Mouse (Mus musculus) myocyte (in vitro differentiated cells): Measurements from ENCODE around the gene Adra2b. TPM values are rescaled to one million over a fixed set of nuclear protein-coding genes. Genes with fewer than 3 reads are reported as not detected.
A peak's percentile ranks its signal among the peaks of the same experiment; 100 is the strongest.

ENCODE experiments used
- H3K27me3 ChIP-seq: one replicate; pipeline ENCODE4 v1.6.1; 2011; ENCODE audit not compliant: control insufficient read depth, insufficient read depth, insufficient read length
- H3K36me3 ChIP-seq: one replicate; pipeline ENCODE4 v1.6.1; 2011; ENCODE audit not compliant: control insufficient read depth, insufficient read depth
- H3K4me2 ChIP-seq: one replicate; pipeline ENCODE4 v1.6.1; 2011; ENCODE audit warnings: low read depth, control low read depth
- H3K4me3 ChIP-seq: one replicate; pipeline ENCODE4 v1.5.1; 2011; ENCODE audit warnings: mild to moderate bottlenecking, control low read depth, moderate library complexity
- H3K79me2 ChIP-seq: one replicate; pipeline ENCODE4 v1.6.1; 2011; ENCODE audit not compliant: control insufficient read depth, insufficient read depth
- H3ac ChIP-seq: one replicate; pipeline ENCODE4 v1.6.1; 2011; ENCODE audit not compliant: control insufficient read depth, insufficient read length
- CEBPB ChIP-seq: IDR thresholded peaks from 2 replicates; pipeline ENCODE4 v1.6.1; 2011; ENCODE audit warnings: mild to moderate bottlenecking, moderate library complexity; ENCODE audit not compliant: poor library complexity, insufficient read depth, severe bottlenecking
- E2F4 ChIP-seq: IDR thresholded peaks from one replicate; pipeline ENCODE4 v1.6.1; 2011; ENCODE audit warnings: mild to moderate bottlenecking, control low read depth, moderate library complexity; ENCODE audit not compliant: insufficient read depth
- MAX ChIP-seq: IDR thresholded peaks from one replicate; pipeline ENCODE4 v1.6.1; 2011; ENCODE audit warnings: low read depth, mild to moderate bottlenecking, control low read depth
- MYOD1 ChIP-seq, 3 experiments: IDR thresholded peaks; one replicate each; pipeline ENCODE4 v1.6.1; 2011; ENCODE audit warnings: control low read depth in 2 of 3, low read depth in 2 of 3, mild to moderate bottlenecking in 2 of 3, moderate library complexity in 1 of 3; ENCODE audit not compliant: insufficient read length in 2 of 3, control insufficient read depth in 1 of 3
- MYOG ChIP-seq, 3 experiments: IDR thresholded peaks; one replicate each; pipeline ENCODE4 v1.6.1; 2011; ENCODE audit warnings: control low read depth in 2 of 3, low read depth in 2 of 3, mild to moderate bottlenecking in 2 of 3; ENCODE audit not compliant: insufficient read length in 2 of 3, control insufficient read depth in 1 of 3, insufficient read depth in 1 of 3
- POLR2A ChIP-seq: IDR thresholded peaks from one replicate; pipeline ENCODE4 v1.6.1; 2011; ENCODE audit warnings: low read depth, mild to moderate bottlenecking, control low read depth, moderate library complexity; ENCODE audit not compliant: insufficient read length
- POLR2AphosphoS2 ChIP-seq: IDR thresholded peaks from one replicate; pipeline ENCODE4 v1.6.1; 2011; ENCODE audit warnings: low read depth, control low read depth; ENCODE audit not compliant: insufficient read length
- REST ChIP-seq: IDR thresholded peaks from one replicate; pipeline ENCODE4 v1.6.1; 2011; ENCODE audit warnings: mild to moderate bottlenecking, control low read depth, moderate library complexity; ENCODE audit not compliant: insufficient read depth, insufficient read length
- SRF ChIP-seq: IDR thresholded peaks from one replicate; pipeline ENCODE4 v1.6.1; 2011; ENCODE audit warnings: low read depth; ENCODE audit not compliant: control insufficient read depth, insufficient read length
- TCF12 ChIP-seq: IDR thresholded peaks from one replicate; pipeline ENCODE4 v1.6.1; 2011; ENCODE audit warnings: mild to moderate bottlenecking, control low read depth; ENCODE audit not compliant: poor library complexity, insufficient read depth, severe bottlenecking
- TCF3 ChIP-seq: IDR thresholded peaks from one replicate; pipeline ENCODE4 v1.6.1; 2011; ENCODE audit warnings: low read depth, control low read depth; ENCODE audit not compliant: insufficient read length
- USF1 ChIP-seq: IDR thresholded peaks from one replicate; pipeline ENCODE4 v1.6.1; 2011; ENCODE audit warnings: low read depth, mild to moderate bottlenecking, control low read depth, moderate library complexity
- polyA plus RNA-seq: library from polyadenylated mRNA; unstranded; fragments of >200 nt; fragmentation: generic; extraction: Trizol; gene quantifications from one replicate; pipeline ENCODE4 v1.2.1, GENCODE M21; 2012; ENCODE audit warnings: missing spikeins

Gene Adra2b
- polyA plus RNA-seq, 1 experiment: not detected

- H3K79me2 ChIP-seq: no peaks in the 10 kb centered on the region
- H3K27me3 ChIP-seq: no peaks in the 10 kb centered on the region
- H3K4me2 ChIP-seq: no peak overlapping the region
- no peak overlapping the region for H3K4me3 ChIP-seq
- no peaks in the 10 kb centered on the region for H3K36me3 ChIP-seq
- no peak for TF ChIP-seq TCF3
- no peak for TF ChIP-seq POLR2A
- TF ChIP-seq CEBPB: no peak
- TF ChIP-seq POLR2AphosphoS2: no peak
- TF ChIP-seq USF1: no peak
- TF ChIP-seq SRF: no peak
- TF ChIP-seq MYOG (IDR thresholded peaks at IDR 0.05; ENCODE audit: control insufficient read depth in 1 of 3, insufficient read depth in 1 of 3, insufficient read length in 2 of 3, low read depth in 2 of 3): no peak
- TF ChIP-seq MYOD1 (IDR thresholded peaks at IDR 0.05; ENCODE audit: control insufficient read depth in 1 of 3, insufficient read length in 2 of 3, low read depth in 2 of 3): no peak
- no peak for TF ChIP-seq E2F4
- no peak for TF ChIP-seq REST
- no peak for TF ChIP-seq MAX
- TF ChIP-seq TCF12: no peak
- no peak overlapping the region for H3ac ChIP-seq
Measured at GRCm38 (mm10) chr2:127324456-127324855, 38.6 kb upstream of the Adra2b start.

DNA sequence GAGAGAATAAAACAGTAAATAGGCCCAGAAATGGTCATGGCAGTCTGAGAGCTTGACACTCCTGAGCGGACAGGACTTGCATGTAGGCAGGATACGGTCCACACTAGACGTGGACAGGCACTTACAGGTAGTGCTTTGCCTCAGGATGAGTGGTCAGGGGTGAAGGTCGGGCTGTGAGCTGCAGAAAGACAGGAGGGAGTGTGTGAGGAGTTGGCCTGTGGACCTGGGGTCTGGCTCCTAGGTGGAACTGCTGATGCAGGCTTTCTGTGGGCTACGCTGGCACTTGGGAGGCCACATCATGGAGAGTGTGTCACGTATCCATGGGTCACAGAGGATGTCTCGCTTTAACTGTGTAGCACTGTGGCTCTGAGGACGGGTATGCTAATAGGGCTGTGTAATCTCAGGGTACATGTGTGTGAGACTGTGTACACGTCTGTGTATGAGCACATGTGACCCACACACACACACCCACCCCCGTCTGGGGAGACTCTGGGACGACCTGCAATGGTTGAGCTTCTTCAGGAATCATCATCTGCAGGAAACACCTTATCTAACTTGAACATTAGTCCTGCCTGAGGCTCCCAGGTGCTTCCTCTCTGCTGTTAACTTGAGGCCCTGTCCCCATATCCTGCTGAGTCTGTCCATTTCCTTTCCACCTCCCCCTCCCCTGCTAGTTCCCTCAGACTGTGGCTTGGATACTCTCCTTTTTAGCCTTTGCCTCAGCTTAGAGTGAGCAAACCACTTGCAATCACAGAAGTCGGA is 34.7 kb upstream of the Adra2b start:
- Histone ChIP-seq H3K4me2 (no peak overlapping the region), H3ac (no peak overlapping the region), H3K36me3 (no peaks in the 10 kb centered on the region), H3K79me2 (no peaks in the 10 kb centered on the region), H3K4me3 (no peak overlapping the region), H3K27me3 (no peaks in the 10 kb centered on the region)
- no peak for TF ChIP-seq REST
- no peak for TF ChIP-seq MAX
- no peak for TF ChIP-seq MYOG (IDR thresholded peaks at IDR 0.05; ENCODE audit: control insufficient read depth in 1 of 3, insufficient read depth in 1 of 3, insufficient read length in 2 of 3, low read depth in 2 of 3)
- TF ChIP-seq SRF: no peak
- no peak for TF ChIP-seq E2F4
- TF ChIP-seq TCF12: no peak
- no peak for TF ChIP-seq MYOD1 (IDR thresholded peaks at IDR 0.05; ENCODE audit: control insufficient read depth in 1 of 3, insufficient read length in 2 of 3, low read depth in 2 of 3)
- no peak for TF ChIP-seq POLR2AphosphoS2
- TF ChIP-seq USF1: no peak
- no peak for TF ChIP-seq CEBPB
- TF ChIP-seq TCF3: no peak
- no peak for TF ChIP-seq POLR2A

GRCm38 (mm10) chr2:127332807-127333570 is 30.0 kb upstream of the Adra2b start:
- no peaks in the 10 kb centered on the region for H3K36me3 ChIP-seq
- H3K4me2 ChIP-seq: peak overlapping the region; percentile 51
- H3K4me3 ChIP-seq: no peak overlapping the region
- H3K79me2 ChIP-seq: no peaks in the 10 kb centered on the region
- TF ChIP-seq MYOG (IDR thresholded peaks at IDR 0.05; ENCODE audit: control insufficient read depth in 1 of 3, insufficient read depth in 1 of 3, insufficient read length in 2 of 3, low read depth in 2 of 3): peak in 1 of 3 experiments; percentile 21
- no peak for TF ChIP-seq E2F4
- no peak for TF ChIP-seq POLR2AphosphoS2
- peak in 2 of 3 experiments; percentile 17 to 67 for TF ChIP-seq MYOD1 (IDR thresholded peaks at IDR 0.05; ENCODE audit: control insufficient read depth in 1 of 3, insufficient read length in 2 of 3, low read depth in 2 of 3)
- no peak for TF ChIP-seq TCF3
- TF ChIP-seq USF1: peak; percentile 85
- TF ChIP-seq REST: no peak
- TF ChIP-seq TCF12: no peak
- no peak for TF ChIP-seq SRF
- TF ChIP-seq POLR2A: no peak
- no peak for TF ChIP-seq MAX
- TF ChIP-seq CEBPB: no peak
- no peaks in the 10 kb centered on the region for H3K27me3 ChIP-seq
- H3ac ChIP-seq: no peak overlapping the region

GRCm38 (mm10) chr2:127333945-127334603 is 28.9 kb upstream of the Adra2b start:
- no peaks in the 10 kb centered on the region for H3K79me2 ChIP-seq
- no peak overlapping the region for H3ac ChIP-seq
- H3K4me2 ChIP-seq: peak overlapping the region; percentile 51
- H3K4me3 ChIP-seq: no peak overlapping the region
- H3K36me3 ChIP-seq: no peaks in the 10 kb centered on the region
- H3K27me3 ChIP-seq: no peaks in the 10 kb centered on the region
- TF ChIP-seq E2F4 (no peak), CEBPB (no peak), POLR2A (no peak), MYOG (IDR thresholded peaks at IDR 0.05; ENCODE audit: control insufficient read depth in 1 of 3, insufficient read depth in 1 of 3, insufficient read length in 2 of 3, low read depth in 2 of 3) (no peak), REST (no peak), POLR2AphosphoS2 (no peak)
